ENCODE assay signal across 17 mouse cellular contexts in the genomic region with DNA sequence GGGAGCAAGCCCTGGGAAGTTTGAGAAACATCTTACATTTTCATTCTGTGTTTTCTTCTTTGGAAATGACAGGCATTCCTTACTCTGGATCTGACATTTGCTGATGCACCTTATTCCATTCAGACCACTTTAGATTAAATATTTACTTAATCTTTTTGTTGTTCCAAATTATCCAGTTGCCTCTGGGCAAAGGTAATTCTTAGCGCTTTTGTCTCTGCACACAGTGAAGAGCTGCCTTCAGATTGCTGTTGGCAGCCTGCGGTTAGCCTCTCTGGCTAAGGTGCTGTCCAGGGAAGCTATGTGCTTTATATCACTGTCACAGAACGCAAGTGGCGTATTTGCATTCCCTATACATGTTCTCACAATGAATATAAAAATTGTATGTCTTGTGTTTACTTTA.
"Had no signal": no experiment of that assay in that cellular context is flagged by ENCODE, and none has a peak within 500 bp of the region (broad histone marks: within the 10 kb centered on the region; RNA-seq: fewer than 3 reads in every experiment).

No protein-coding gene starts in this region.

- DNase-seq: layer of hippocampus, adult 9-11 months; liver; lung, adult 18-20 months; lung, postnatal 10 days; lung, postnatal 36 days; midbrain, embryonic 14.5 days; thymus, adult 18-20 months; thymus, postnatal 36 days had no signal

- H3K4me2 ChIP-seq: limb, embryonic 13.5 days; liver, embryonic 12.5 days; liver, embryonic 15.5 days; lung, embryonic 15.5 days; midbrain, embryonic 11.5 days had no signal

- H3K27ac ChIP-seq: layer of hippocampus, adult 2 months; limb, embryonic 10.5 days; limb, embryonic 13.5 days; liver, embryonic 12.5 days; liver, embryonic 15.5 days; lung, embryonic 15.5 days had no signal

- H3K4me1 ChIP-seq: liver, embryonic 12.5 days; liver, embryonic 15.5 days; lung, embryonic 15.5 days had no signal

- H3K27me3 ChIP-seq: limb, embryonic 13.5 days; liver, embryonic 12.5 days; liver, embryonic 15.5 days; lung, embryonic 15.5 days had no signal

- H3K4me3 ChIP-seq: layer of hippocampus, adult 2 months; limb, embryonic 10.5 days; limb, embryonic 13.5 days; liver, embryonic 12.5 days; liver, embryonic 15.5 days; lung, embryonic 15.5 days had no signal

- H3K36me3 ChIP-seq: limb, embryonic 10.5 days; liver, embryonic 12.5 days; liver, embryonic 15.5 days; lung, embryonic 15.5 days had no signal

- H3K9ac ChIP-seq: limb, embryonic 13.5 days; liver, embryonic 12.5 days; liver, embryonic 15.5 days; lung, embryonic 15.5 days had no signal

- H3K9me3 ChIP-seq: limb, embryonic 10.5 days; limb, embryonic 13.5 days; liver, embryonic 12.5 days; liver, embryonic 15.5 days; lung, embryonic 15.5 days had no signal

- ATAC-seq: inflammation-experienced regulatory T-cells, adult 6 months; intestine, embryonic 16.5 days; liver, embryonic 12.5 days had no signal
